Mouse (Mus musculus): Measurements from ENCODE around the gene Gm20715.

GRCm38 (mm10) chr7:6381431-6381830, 28.6 kb upstream of the Gm20715 start:
- TF ChIP-seq TAL1 (IDR thresholded peaks at IDR 0.05; ENCODE audit: low read length) (no peak), GATA1 (IDR thresholded peaks at IDR 0.05; ENCODE audit: low read length) (no peak)

Measured in erythroblast, embryonic 14.5 days (primary cell).